Mouse (Mus musculus): Measurements from ENCODE around the gene Ust. TPM values are rescaled to one million over a fixed set of nuclear protein-coding genes. Genes with fewer than 3 reads are reported as not detected.

Ust gene
- total RNA-seq, 2 experiments from 2014 or later: 30.3 to 32.6 TPM

DNA sequence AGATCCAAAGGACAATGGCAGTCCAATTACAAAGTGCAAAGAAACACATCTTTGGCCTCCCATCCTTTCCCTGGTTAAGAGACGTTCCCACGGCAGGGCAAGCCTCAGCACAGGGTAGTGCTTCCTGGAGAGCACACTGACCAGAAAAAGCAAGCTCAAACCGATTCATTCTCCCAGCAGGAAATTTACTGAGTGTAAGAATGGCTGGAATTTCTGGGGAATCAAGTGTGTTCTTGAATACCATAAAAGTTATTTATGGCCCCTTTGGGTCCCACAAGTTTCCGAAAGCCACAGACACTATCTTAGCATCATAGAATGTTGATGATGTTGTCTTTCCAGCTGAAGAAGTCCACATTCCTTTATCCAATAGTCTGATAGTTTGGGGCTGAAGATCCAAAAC, 258.9 kb downstream of the Ust start:
- DNase-seq (ENCODE audit: extremely low spot score in 1 of 2, low spot score in 2 of 2): no peak
- intact Hi-C loops (cut with DNase I): no loop called here

- DNase-seq (ENCODE audit: extremely low spot score in 1 of 2, low spot score in 2 of 2): no peak
- intact Hi-C loops (cut with DNase I): no loop called here
Measured at GRCm38 (mm10) chr10:8250005-8250404, 268.6 kb downstream of the Ust start.

DNA sequence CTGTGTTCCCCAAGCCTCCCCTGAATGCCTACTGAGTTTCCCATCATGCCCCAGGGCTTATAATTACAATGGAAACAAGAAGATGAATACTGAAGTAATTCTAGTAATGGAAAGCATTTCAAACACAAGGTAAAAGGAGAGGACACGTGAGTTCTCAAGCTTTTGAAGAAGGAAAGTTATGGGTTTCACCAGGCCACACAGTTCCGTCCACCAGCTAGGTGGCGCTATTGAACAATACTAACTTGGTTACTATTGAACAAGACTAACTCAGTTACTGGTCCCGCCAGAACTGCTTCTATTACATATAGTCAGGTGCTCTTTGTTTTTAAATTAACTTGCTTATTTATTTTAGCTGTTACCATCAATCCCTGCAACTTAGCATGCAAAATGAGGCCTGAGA, 276.3 kb downstream of the Ust start:
- DNase-seq (ENCODE audit: extremely low spot score in 1 of 2, low spot score in 2 of 2): peak; percentile 67 to 69
- intact Hi-C loops (cut with DNase I): loop anchor here (5.0 kb wide), 2 partner anchors 275 to 435 kb away; partner anchors contain the start of gene Ust

DNA sequence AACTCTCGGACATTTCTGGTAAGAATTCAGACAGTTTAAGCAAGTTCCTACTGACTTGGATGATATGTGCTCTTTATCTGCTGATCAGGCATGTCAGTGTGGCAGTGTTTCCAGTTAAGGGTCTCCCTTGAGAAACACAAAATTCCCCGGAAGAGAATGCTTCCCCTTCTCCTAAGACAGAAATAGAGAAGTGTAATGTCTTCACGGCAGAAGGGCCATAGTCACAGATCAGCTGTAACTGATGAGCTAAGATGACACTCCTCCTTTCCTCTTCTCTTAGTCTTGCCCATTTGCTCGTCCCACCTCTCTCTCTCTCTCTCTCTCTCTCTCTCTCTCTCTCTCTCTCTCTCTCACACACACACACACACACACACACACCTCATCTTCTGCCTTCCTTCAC, 277.9 kb downstream of the Ust start:
- DNase-seq (ENCODE audit: extremely low spot score in 1 of 2, low spot score in 2 of 2): no peak
- intact Hi-C loops (cut with DNase I): loop anchor here (2.0 to 5.0 kb wide), 3 partner anchors 277 to 433 kb away; partner anchors contain the start of gene Ust

GRCm38 (mm10) chr10:8240242-8240641, 278.4 kb downstream of the Ust start:
- DNase-seq (ENCODE audit: extremely low spot score in 1 of 2, low spot score in 2 of 2): peak; percentile 77 to 82
- intact Hi-C loops (cut with DNase I): loop anchor here (2.0 to 5.0 kb wide), 3 partner anchors 277 to 433 kb away; partner anchors contain the start of gene Ust

- intact Hi-C loops (cut with DNase I): loop anchor here (5.0 kb wide), 1 partner anchor 35 kb away; no protein-coding TSS in a partner anchor
- no peak for DNase-seq (ENCODE audit: extremely low spot score in 1 of 2, low spot score in 2 of 2)
Measured at GRCm38 (mm10) chr10:8236780-8237571, 281.6 kb downstream of the Ust start.

GRCm38 (mm10) chr10:8233148-8233901, 285.3 kb downstream of the Ust start:
- DNase-seq (ENCODE audit: extremely low spot score in 1 of 2, low spot score in 2 of 2): peak in 1 of 2 experiments; percentile 30
- intact Hi-C loops (cut with DNase I): no loop called here

GRCm38 (mm10) chr10:8232535-8232934, 286.1 kb downstream of the Ust start:
- intact Hi-C loops (cut with DNase I): no loop called here
- no peak for DNase-seq (ENCODE audit: extremely low spot score in 1 of 2, low spot score in 2 of 2)

GRCm38 (mm10) chr10:8228375-8228743, 290.3 kb downstream of the Ust start:
- DNase-seq (ENCODE audit: extremely low spot score in 1 of 2, low spot score in 2 of 2): no peak
- intact Hi-C loops (cut with DNase I): no loop called here

- intact Hi-C loops (cut with DNase I): no loop called here
- peak; percentile 36 to 42 for DNase-seq (ENCODE audit: extremely low spot score in 1 of 2, low spot score in 2 of 2)
Measured at GRCm38 (mm10) chr10:8227705-8228374, 290.8 kb downstream of the Ust start.

GRCm38 (mm10) chr10:8226650-8227049, 292.0 kb downstream of the Ust start:
- intact Hi-C loops (cut with DNase I): no loop called here
- DNase-seq (ENCODE audit: extremely low spot score in 1 of 2, low spot score in 2 of 2): no peak

DNA sequence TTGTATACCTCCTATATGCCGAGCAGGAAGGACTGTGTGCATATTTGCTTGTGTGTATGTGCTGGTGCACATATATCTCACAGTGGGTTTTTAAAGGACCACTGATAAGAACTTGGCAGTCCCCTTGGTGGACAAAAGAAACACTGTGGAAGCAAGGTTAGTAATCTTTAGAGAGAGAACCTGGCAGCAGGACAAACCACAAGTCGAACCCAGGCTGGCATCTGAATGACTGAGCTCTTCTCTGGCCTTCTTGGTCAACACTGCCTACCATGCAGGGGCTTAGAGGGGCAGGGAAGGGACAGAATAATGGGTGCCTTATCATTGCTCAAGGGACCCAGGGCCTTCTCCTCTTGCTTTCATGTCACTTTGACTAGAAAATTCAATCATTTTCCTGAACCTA, 294.0 kb downstream of the Ust start:
- no peak for DNase-seq (ENCODE audit: extremely low spot score in 1 of 2, low spot score in 2 of 2)
- intact Hi-C loops (cut with DNase I): no loop called here

DNA sequence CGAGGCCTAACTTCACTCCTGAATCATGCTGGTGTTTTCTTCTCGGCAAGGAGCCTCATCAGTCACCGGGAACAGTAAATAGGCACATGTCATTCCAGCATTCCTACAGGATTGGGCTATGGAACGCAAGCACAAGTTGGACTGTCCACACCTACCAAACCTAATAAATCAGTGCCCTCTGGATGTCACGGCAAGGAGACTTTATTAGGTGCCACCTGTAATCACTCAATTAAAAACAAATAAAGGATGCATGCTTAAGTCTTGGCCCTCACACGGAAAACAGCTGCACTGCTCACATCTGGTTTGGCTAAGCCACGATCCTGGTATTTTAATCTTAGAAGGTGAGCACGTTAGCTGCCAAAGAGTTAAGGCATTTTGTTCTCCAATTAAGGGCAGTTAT, 294.6 kb downstream of the Ust start:
- DNase-seq (ENCODE audit: extremely low spot score in 1 of 2, low spot score in 2 of 2): no peak
- intact Hi-C loops (cut with DNase I): no loop called here

- intact Hi-C loops (cut with DNase I): no loop called here
- DNase-seq (ENCODE audit: extremely low spot score in 1 of 2, low spot score in 2 of 2): no peak
Measured at GRCm38 (mm10) chr10:8216946-8217345, 301.7 kb downstream of the Ust start.

DNA sequence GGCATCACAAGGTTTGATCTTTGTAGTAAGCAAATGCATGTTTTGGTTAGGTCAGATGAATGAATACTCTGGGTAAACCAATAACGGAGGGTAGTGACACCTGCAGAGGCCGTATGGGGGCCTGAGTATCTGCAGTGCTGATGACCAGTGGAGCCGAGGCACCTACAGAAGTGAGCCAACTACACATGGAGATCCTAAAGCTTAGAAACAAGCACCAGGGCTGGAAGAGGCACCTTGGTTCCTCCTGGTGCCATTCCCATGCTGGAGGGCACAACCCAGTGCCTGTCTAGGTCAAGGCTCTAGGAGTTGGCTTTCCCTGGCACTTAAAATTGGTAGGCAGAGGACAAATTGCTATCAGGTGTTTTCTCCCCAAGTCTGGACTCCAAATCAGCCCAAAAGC, 303.4 kb downstream of the Ust start:
- no peak for DNase-seq (ENCODE audit: extremely low spot score in 1 of 2, low spot score in 2 of 2)
- intact Hi-C loops (cut with DNase I): no loop called here

GRCm38 (mm10) chr10:8213906-8214421, 304.7 kb downstream of the Ust start:
- DNase-seq (ENCODE audit: extremely low spot score in 1 of 2, low spot score in 2 of 2): peak in 1 of 2 experiments; percentile 35
- intact Hi-C loops (cut with DNase I): no loop called here

- intact Hi-C loops (cut with DNase I): no loop called here
Measured at GRCm38 (mm10) chr10:8213266-8213905, 305.2 kb downstream of the Ust start.

GRCm38 (mm10) chr10:8212611-8213226, 305.9 kb downstream of the Ust start:
- DNase-seq (ENCODE audit: extremely low spot score in 1 of 2, low spot score in 2 of 2): no peak
- intact Hi-C loops (cut with DNase I): no loop called here

More at GRCm38 (mm10) chr10:8213266-8213905, 305.2 kb downstream of the Ust start:
- DNase-seq (ENCODE audit: extremely low spot score in 1 of 2, low spot score in 2 of 2): no peak
